Mouse (Mus musculus): ENCODE results near the gene Pex11a.

Gene Pex11a

GRCm38 (mm10) chr7:79715187-79715981 is 27.5 kb downstream of the Pex11a start, which contains the start of gene Kif7:
Gene Kif7 (minus strand): TSS chr7:79715720.
- POLR2A ChIA-PET: interaction anchor here in 3 of 4 experiments (0.6 to 1.7 kb wide), 15 partner anchors 9 to 305 kb away, joined by 3 to 8 read pairs (median 4); partner anchors contain the start of gene Ticrr (in 2 of the 3)
- CTCF ChIA-PET: interaction anchor here (0.5 to 2.3 kb wide), 7 partner anchors 12 to 219 kb away, joined by 3 to 14 read pairs (median 6); no protein-coding TSS in a partner anchor

GRCm38 (mm10) chr7:79710831-79711230 is 32.1 kb downstream of the Pex11a start:
- POLR2A ChIA-PET: no interaction called here

GRCm38 (mm10) chr7:79710130-79710607 is 32.8 kb downstream of the Pex11a start:
- ChIA-PET CTCF (interaction anchor here (0.7 to 1.6 kb wide), 12 partner anchors 10 to 536 kb away, joined by 3 to 15 read pairs (median 4); partner anchors contain the start of genes Ticrr (in 1 of the 4) and Ttll13 (in 1 of the 4)), POLR2A (interaction anchor here in 2 of 4 experiments (0.6 to 3.4 kb wide), 7 partner anchors 10 to 50 kb away, joined by 3 to 22 read pairs (median 4); partner anchors contain the start of gene Ticrr (in 1 of the 2))

More at GRCm38 (mm10) chr7:79710831-79711230, 32.1 kb downstream of the Pex11a start:
- CTCF ChIA-PET: no interaction called here

- POLR2A ChIA-PET: interaction anchor here (0.5 to 3.8 kb wide), 9 partner anchors 13 to 126 kb away, joined by 3 to 19 read pairs (median 3); partner anchors contain the start of gene Ticrr (in 1 of the 4)
- CTCF ChIA-PET: interaction anchor here in 2 of 4 experiments (2.3 to 2.8 kb wide), 2 partner anchors 23 kb away, joined by 9 to 13 read pairs; no protein-coding TSS in a partner anchor
Measured at GRCm38 (mm10) chr7:79705210-79705609, 37.7 kb downstream of the Pex11a start.

GRCm38 (mm10) chr7:79702755-79703154 is 40.2 kb downstream of the Pex11a start:
- CTCF ChIA-PET: interaction anchor here in 2 of 4 experiments (0.9 to 1.3 kb wide), 3 partner anchors 24 to 26 kb away, joined by 3 read pairs; no protein-coding TSS in a partner anchor
- POLR2A ChIA-PET: interaction anchor here in 2 of 4 experiments (0.6 to 5.6 kb wide), 7 partner anchors 13 to 789 kb away, joined by 3 to 64 read pairs (median 4); partner anchors contain the start of gene Isg20 (in 1 of the 2)

GRCm38 (mm10) chr7:79696495-79696894 is 46.4 kb downstream of the Pex11a start:
- ChIA-PET CTCF (interaction anchor here in 1 of 4 experiments (5.8 kb wide), 1 partner anchor 33 kb away, joined by 33 read pairs; no protein-coding TSS in a partner anchor), POLR2A (interaction anchor here in 2 of 4 experiments (1.3 to 10.1 kb wide), 4 partner anchors 11 to 42 kb away, joined by 3 to 146 read pairs (median 32); no protein-coding TSS in a partner anchor)

All from embryonic stem cell, embryonic (primary cell).